Mouse (Mus musculus): ENCODE measurements around the gene Tex19.2.
"Not testable (repeated sequence)": the region's sequence is repeated elsewhere in the genome, so short reads cannot be mapped to it uniquely, and the experiment has no call there.

Gene Tex19.2

GRCm38 (mm10) chr11:121112091-121112775 lies 6.2 kb downstream of the Tex19.2 start:
- in situ Hi-C loops (cut with MboI; ENCODE audit: low sequenced_read_pairs): no loop called here

GRCm38 (mm10) chr11:121111601-121112000 lies 6.9 kb downstream of the Tex19.2 start:
- in situ Hi-C loops (cut with MboI; ENCODE audit: low sequenced_read_pairs): no loop called here

GRCm38 (mm10) chr11:121111051-121111450 lies 7.4 kb downstream of the Tex19.2 start:
- in situ Hi-C loops (cut with MboI; ENCODE audit: low sequenced_read_pairs): no loop called here

- in situ Hi-C loops (cut with MboI; ENCODE audit: low sequenced_read_pairs): no loop called here
These were observed 8.5 kb downstream of the Tex19.2 start for GRCm38 (mm10) chr11:121109986-121110385.

- in situ Hi-C loops (cut with MboI; ENCODE audit: low sequenced_read_pairs): no loop called here
These were observed 10.4 kb downstream of the Tex19.2 start for GRCm38 (mm10) chr11:121108061-121108460.

- in situ Hi-C loops (cut with MboI; ENCODE audit: low sequenced_read_pairs): not testable (repeated sequence)
These were observed 11.2 kb downstream of the Tex19.2 start for GRCm38 (mm10) chr11:121107242-121107641.

GRCm38 (mm10) chr11:121101124-121101805 lies 17.2 kb downstream of the Tex19.2 start:
- in situ Hi-C loops (cut with MboI; ENCODE audit: low sequenced_read_pairs): no loop called here

- in situ Hi-C loops (cut with MboI; ENCODE audit: low sequenced_read_pairs): no loop called here
These were observed 17.8 kb downstream of the Tex19.2 start for GRCm38 (mm10) chr11:121100692-121101091.

- in situ Hi-C loops (cut with MboI; ENCODE audit: low sequenced_read_pairs): no loop called here
These were observed 18.7 kb downstream of the Tex19.2 start for GRCm38 (mm10) chr11:121099762-121100161.

- in situ Hi-C loops (cut with MboI; ENCODE audit: low sequenced_read_pairs): no loop called here
These were observed 25.6 kb downstream of the Tex19.2 start for GRCm38 (mm10) chr11:121092606-121093585.

- in situ Hi-C loops (cut with MboI; ENCODE audit: low sequenced_read_pairs): no loop called here
These were observed 27.5 kb downstream of the Tex19.2 start for GRCm38 (mm10) chr11:121090943-121091342.

GRCm38 (mm10) chr11:121089756-121090546 lies 28.5 kb downstream of the Tex19.2 start:
- in situ Hi-C loops (cut with MboI; ENCODE audit: low sequenced_read_pairs): no loop called here

GRCm38 (mm10) chr11:121088997-121089396 lies 29.5 kb downstream of the Tex19.2 start:
- in situ Hi-C loops (cut with MboI; ENCODE audit: low sequenced_read_pairs): no loop called here

GRCm38 (mm10) chr11:121086296-121086695 lies 32.2 kb downstream of the Tex19.2 start:
- in situ Hi-C loops (cut with MboI; ENCODE audit: low sequenced_read_pairs): no loop called here

GRCm38 (mm10) chr11:121085181-121085580 lies 33.3 kb downstream of the Tex19.2 start:
- in situ Hi-C loops (cut with MboI; ENCODE audit: low sequenced_read_pairs): no loop called here

- in situ Hi-C loops (cut with MboI; ENCODE audit: low sequenced_read_pairs): no loop called here
These were observed 35.5 kb downstream of the Tex19.2 start for GRCm38 (mm10) chr11:121082857-121083500.

- in situ Hi-C loops (cut with MboI; ENCODE audit: low sequenced_read_pairs): no loop called here
These were observed 36.2 kb downstream of the Tex19.2 start for GRCm38 (mm10) chr11:121082250-121082649.

- in situ Hi-C loops (cut with MboI; ENCODE audit: low sequenced_read_pairs): no loop called here
These were observed 37.4 kb downstream of the Tex19.2 start, which contains the start of gene Sectm1a for GRCm38 (mm10) chr11:121081120-121081519. Gene Sectm1a, minus strand, starts transcription at chr11:121081220.

GRCm38 (mm10) chr11:121080330-121080729 lies 38.1 kb downstream of the Tex19.2 start:
- in situ Hi-C loops (cut with MboI; ENCODE audit: low sequenced_read_pairs): no loop called here

- in situ Hi-C loops (cut with MboI; ENCODE audit: low sequenced_read_pairs): no loop called here
These were observed 42.8 kb downstream of the Tex19.2 start for GRCm38 (mm10) chr11:121075655-121076054.
